Mouse (Mus musculus) hematopoietic stem cell, adult 5-6 weeks (primary cell): ENCODE results near the gene Gm8113. TPM values are rescaled to one million over a fixed set of nuclear protein-coding genes. Genes with fewer than 3 reads are reported as not detected.

Experiments used
- total RNA-seq: library from RNA; stranded (forward); fragments of 172-1452, 232-1000 nt; gene quantifications from 2 replicates; pipeline ENCODE4 v1.2.3, GENCODE M21; 2017

Gm8113 gene
- total RNA-seq, 1 experiment from 2014 or later, result 7.8 TPM

Other genes with a start within 250 kb of the Gm8113 start
- not detected in 2 replicates for gene Gm8165, start 248.2 kb upstream of the Gm8113 start, total RNA-seq
- gene Gm7324, start 227.6 kb upstream of the Gm8113 start, total RNA-seq, result 1.0 and 7.3 TPM in 2 replicates
- not detected in 2 replicates for gene Gm16506, start 197.9 kb upstream of the Gm8113 start, total RNA-seq
- not detected in 2 replicates for gene Gm6526, start 177.5 kb upstream of the Gm8113 start, total RNA-seq
- not detected in 2 replicates for gene Gm8180, start 140.6 kb upstream of the Gm8113 start, total RNA-seq
- gene Ear1, start 49.9 kb upstream of the Gm8113 start, total RNA-seq, result 0.89 and 26.4 TPM in 2 replicates
- gene Ear10, start 1.8 kb upstream of the Gm8113 start, total RNA-seq, result not detected in 2 replicates
- gene Ang5, start 31.7 kb downstream of the Gm8113 start, total RNA-seq, result not detected in 2 replicates
- gene Ang6, start 76.9 kb downstream of the Gm8113 start, total RNA-seq, result not detected in 2 replicates
- gene Ear2, start 177.3 kb downstream of the Gm8113 start, total RNA-seq, result 31.6 and 48.0 TPM in 2 replicates
- not detected in 2 replicates for gene Gm3327, start 198.5 kb downstream of the Gm8113 start, total RNA-seq